ENCODE assay signal across 10 mouse cellular contexts in genomic region chr15:84393341-84393740, GRCm38 (mm10). TPM values are rescaled to one million over a fixed set of nuclear protein-coding genes. Genes with fewer than 3 reads are reported as not detected.
DNase-seq lines count a peak whose midpoint lies in the region; ATAC-seq and TF ChIP-seq lines count a peak whose summit lies in the region.
"Had no signal": no experiment of that assay in that cellular context is flagged by ENCODE, and none has a peak within 500 bp of the region (broad histone marks: within the 10 kb centered on the region; RNA-seq: fewer than 3 reads in every experiment).

No protein-coding gene starts in this region.

- no peak overlapping the region for H3K4me2 ChIP-seq in forebrain, embryonic 15.5 days (replicated peaks)
- H3K4me2 ChIP-seq in limb, embryonic 12.5 days = no peak overlapping the region
- H3K4me2 ChIP-seq: embryonic facial prominence, embryonic 15.5 days; midbrain, embryonic 12.5 days had no signal

- no peak overlapping the region for H3K9ac ChIP-seq in ES-E14 (ENCODE audit: insufficient read depth, low read depth, low read length, poor library complexity, severe bottlenecking)
- no peak overlapping the region for H3K9ac ChIP-seq in forebrain, embryonic 15.5 days (replicated peaks)
- no peak overlapping the region for H3K9ac ChIP-seq in limb, embryonic 12.5 days (replicated peaks)
- H3K9ac ChIP-seq: embryonic facial prominence, embryonic 15.5 days; midbrain, embryonic 12.5 days had no signal

- H3K9me3 ChIP-seq in ES-E14 (ENCODE audit: control insufficient read depth, insufficient read depth, low read depth, low read length) = no peaks in the 10 kb centered on the region
- H3K9me3 ChIP-seq in forebrain, embryonic 15.5 days = no peaks in the 10 kb centered on the region
- H3K9me3 ChIP-seq in limb, embryonic 12.5 days = 0 out of 2 replicates have a peak, but pooled peaks cover 6% of the 10 kb centered on the region
- H3K9me3 ChIP-seq: embryonic facial prominence, embryonic 15.5 days had no signal

- peak overlapping the region; percentile 57 for H3K27ac ChIP-seq in layer of hippocampus, adult 2 months
- no peak overlapping the region for H3K27ac ChIP-seq in ES-E14 (ENCODE audit: insufficient read depth, low read depth, low read length, poor library complexity, severe bottlenecking)
- H3K27ac ChIP-seq in forebrain, embryonic 15.5 days (replicated peaks) = peak overlapping the region; percentile 71
- H3K27ac ChIP-seq in limb, embryonic 12.5 days = 0 out of 2 replicates have a peak overlapping the region, but pooled peaks have one; percentile 41
- H3K27ac ChIP-seq: embryonic facial prominence, embryonic 15.5 days had no signal

- no peaks in the 10 kb centered on the region for H3K27me3 ChIP-seq in forebrain, embryonic 15.5 days
- H3K27me3 ChIP-seq in limb, embryonic 12.5 days = 0 out of 2 replicates have a peak, but pooled peaks cover 4% of the 10 kb centered on the region
- H3K27me3 ChIP-seq: midbrain, embryonic 12.5 days had no signal

- ATAC-seq in forebrain, embryonic 15.5 days (replicated peaks) = peak; percentile 33; the same call in 1 of the 2 replicates
- ATAC-seq in limb, embryonic 12.5 days (ENCODE audit: insufficient number of reproducible peaks, insufficient read depth, low FRiP score, low TSS enrichment, low read depth) = no peak
- no peak for ATAC-seq in inflammation-experienced regulatory T-cells, adult 6 months

- H3K4me1 ChIP-seq in ES-E14 (ENCODE audit: control insufficient read depth in 2 of 2, insufficient read depth in 2 of 2, low read length in 2 of 2, poor library complexity in 1 of 2) = peaks cover 0 to 6% of the 10 kb centered on the region in 2 experiments; a peak in 1 of 4 replicates
- H3K4me1 ChIP-seq in forebrain, embryonic 15.5 days = peaks cover 6% of the 10 kb centered on the region; the same call in 1 of the 2 replicates
- peaks cover 6% of the 10 kb centered on the region for H3K4me1 ChIP-seq in limb, embryonic 12.5 days (replicated peaks)

- in situ Hi-C loops in ES-E14 (cut with MboI; ENCODE audit: low sequenced_read_pairs in 2 of 2, unreplicated experiment in 2 of 2) = no loop called here

- H3K4me3 ChIP-seq in layer of hippocampus, adult 2 months = no peak overlapping the region
- H3K4me3 ChIP-seq in ES-E14 (ENCODE audit: insufficient read depth in 1 of 2, low read depth in 1 of 2, low read length in 2 of 2, poor library complexity in 1 of 2, severe bottlenecking in 1 of 2) = no peak overlapping the region
- no peak overlapping the region for H3K4me3 ChIP-seq in forebrain, embryonic 15.5 days
- no peak overlapping the region for H3K4me3 ChIP-seq in limb, embryonic 12.5 days (replicated peaks)
- H3K4me3 ChIP-seq: embryonic facial prominence, embryonic 15.5 days; midbrain, embryonic 12.5 days had no signal

- WGBS in forebrain, embryonic 15.5 days = 41% methylated on average over 6 of the region's 6 CpGs
- WGBS in limb, embryonic 12.5 days = 42% methylated on average over 6 of the region's 6 CpGs

- peak; percentile 71 for TF ChIP-seq CTCF in layer of hippocampus, adult 2 months (conservative IDR thresholded peaks at IDR 0.05)

- DNase-seq in layer of hippocampus, adult 2 months (ENCODE audit: low spot score in 2 of 2) = no peak
- no peak for DNase-seq in layer of hippocampus, adult 18-20 months (ENCODE audit: low spot score in 2 of 2)
- DNase-seq in ES-E14 (ENCODE audit: low read depth, low spot score) = peak; percentile 40
- DNase-seq in c-Kit-positive CD71-positive TER-119-positive erythroid progenitor cells, embryonic 14.5 days (ENCODE audit: low spot score) = no peak
- no peak for DNase-seq in spleen, postnatal 4 days (ENCODE audit: low spot score in 2 of 2)

- no peaks in the 10 kb centered on the region for H3K36me3 ChIP-seq in ES-E14 (ENCODE audit: control insufficient read depth, insufficient read depth, low read length, poor library complexity, severe bottlenecking)
- H3K36me3 ChIP-seq in forebrain, embryonic 15.5 days = no peaks in the 10 kb centered on the region
- no peaks in the 10 kb centered on the region for H3K36me3 ChIP-seq in limb, embryonic 12.5 days
- H3K36me3 ChIP-seq: embryonic facial prominence, embryonic 15.5 days had no signal

TF ChIP-seq in ES-E14, 5 proteins besides CTCF, POLR2A, EP300 and RAD21:
- TF ChIP-seq CHD2 (IDR thresholded peaks at IDR 0.05; ENCODE audit: low read depth, low read length) = no peak
- no peak for TF ChIP-seq ZNF384 (IDR thresholded peaks at IDR 0.05; ENCODE audit: low read depth, low read length)
- TF ChIP-seq HCFC1 (IDR thresholded peaks at IDR 0.05; ENCODE audit: borderline replicate concordance, insufficient read depth, low read length) = no peak
- TF ChIP-seq MAFK (IDR thresholded peaks at IDR 0.05; ENCODE audit: insufficient read depth, low read depth, low read length) = no peak
- TF ChIP-seq ZC3H11A (IDR thresholded peaks at IDR 0.05; ENCODE audit: borderline replicate concordance, low read depth, low read length) = no peak

RNA-seq across cellular contexts. Expression of gene Shisal1, which starts 53.6 kb away (rescaled TPM):
- total RNA-seq in layer of hippocampus, adult 2 months (2021) = 10 to 100 TPM; 61.4 to 63.9 TPM
- 10 to 100 TPM; 55.5 to 61.5 TPM for total RNA-seq in layer of hippocampus, adult 18-20 months (2021)
- 0.58 and 1.0 TPM in 2 replicates for total RNA-seq in ES-E14 (2012; rRNA removed)
- polyA plus RNA-seq in forebrain, embryonic 15.5 days (2015; fragmentation: Nextera tagmentation; extraction: Ambion mirVana) = 11.3 and 12.5 TPM in 2 replicates
- 1.3 and 1.8 TPM in 2 replicates for polyA plus RNA-seq in limb, embryonic 12.5 days (2016; fragmentation: Nextera tagmentation; extraction: Ambion mirVana)
- polyA plus RNA-seq in inflammation-experienced regulatory T-cells, adult 6 months (2017; shearing (Covaris generic)) = not detected

Comparison
In these comparisons a context has a peak if more than half of its experiments do, and no peak if none do; other contexts are left out.
1. RNA of gene Shisal1, which starts 53.6 kb away (total RNA-seq): 61.4 to 63.9 TPM in layer of hippocampus, adult 2 months and 55.5 to 61.5 TPM in layer of hippocampus, adult 18-20 months; 0.58 to 1.0 TPM in ES-E14; every median in the first group is over 10 times any median in the second.